Mouse (Mus musculus): ENCODE measurements around the gene Slc25a53. TPM values are rescaled to one million over a fixed set of nuclear protein-coding genes. Genes with fewer than 3 reads are reported as not detected.
"Not testable (repeated sequence)": the region's sequence is repeated elsewhere in the genome, so short reads cannot be mapped to it uniquely, and the experiment has no call there.

Slc25a53 gene
- polyA plus RNA-seq, 1 experiment from 2014 or later: 11.4 TPM

GRCm38 (mm10) chrX:136996256-136996655 is 41.8 kb downstream of the Slc25a53 start:
- 93% methylated on average over 2 of the region's 2 CpGs for WGBS
- no peaks in the 10 kb centered on the region for H3K36me3 ChIP-seq
- H3K4me1 ChIP-seq: peaks cover 26% of the 10 kb centered on the region
- no peaks in the 10 kb centered on the region for H3K9me3 ChIP-seq (replicated peaks)
- no peak for DNase-seq (ENCODE audit: low spot score)
- H3K4me3 ChIP-seq: no peak overlapping the region
- H3K27me3 ChIP-seq (ENCODE audit: low read depth, poor library complexity, severe bottlenecking): peaks cover 57% of the 10 kb centered on the region
- no peak overlapping the region for H3K27ac ChIP-seq (replicated peaks)

GRCm38 (mm10) chrX:136993641-136994040 is 44.5 kb downstream of the Slc25a53 start:
- Histone ChIP-seq H3K27me3 (ENCODE audit: low read depth, poor library complexity, severe bottlenecking) (peaks cover 69% of the 10 kb centered on the region), H3K36me3 (no peaks in the 10 kb centered on the region), H3K27ac (replicated peaks) (peak overlapping the region; percentile 80), H3K4me1 (peaks cover 29% of the 10 kb centered on the region), H3K4me3 (peak overlapping the region; percentile 56), H3K9me3 (replicated peaks) (no peaks in the 10 kb centered on the region)
- no peak for DNase-seq (ENCODE audit: low spot score)
- WGBS: 22% methylated on average over 14 of the region's 14 CpGs

GRCm38 (mm10) chrX:136992978-136993547 is 45.0 kb downstream of the Slc25a53 start, which contains the start of gene Zcchc18:
TSS of gene Zcchc18 (plus strand) at chrX:136993155.
- H3K9me3 ChIP-seq (replicated peaks): no peaks in the 10 kb centered on the region
- H3K4me1 ChIP-seq: peaks cover 29% of the 10 kb centered on the region
- H3K4me3 ChIP-seq: peak within 1 kb of the TSS; percentile 56
- peak within 1 kb of the TSS; percentile 80 for H3K27ac ChIP-seq (replicated peaks)
- WGBS: 11% methylated on average over 26 of the region's 26 CpGs
- peaks cover 69% of the 10 kb centered on the region for H3K27me3 ChIP-seq (ENCODE audit: low read depth, poor library complexity, severe bottlenecking)
- no peaks in the 10 kb centered on the region for H3K36me3 ChIP-seq
- DNase-seq (ENCODE audit: low spot score): peak; percentile 85

- peaks cover 64% of the 10 kb centered on the region for H3K27me3 ChIP-seq (ENCODE audit: low read depth, poor library complexity, severe bottlenecking)
- H3K4me3 ChIP-seq: peak overlapping the region; percentile 56
- H3K4me1 ChIP-seq: peaks cover 29% of the 10 kb centered on the region
- peak overlapping the region; percentile 80 for H3K27ac ChIP-seq (replicated peaks)
- DNase-seq (ENCODE audit: low spot score): no peak
- H3K36me3 ChIP-seq: no peaks in the 10 kb centered on the region
- 20% methylated on average over 19 of the region's 19 CpGs for WGBS
- H3K9me3 ChIP-seq (replicated peaks): no peaks in the 10 kb centered on the region
These were observed 45.7 kb downstream of the Slc25a53 start for GRCm38 (mm10) chrX:136992191-136992965.

- peaks cover 55% of the 10 kb centered on the region for H3K27me3 ChIP-seq (ENCODE audit: low read depth, poor library complexity, severe bottlenecking)
- WGBS: 59% methylated on average over 2 of the region's 2 CpGs
- no peak for DNase-seq (ENCODE audit: low spot score)
These were observed 46.8 kb downstream of the Slc25a53 start for GRCm38 (mm10) chrX:136991274-136991673.

GRCm38 (mm10) chrX:136986039-136986438 is 52.1 kb downstream of the Slc25a53 start:
- no peak overlapping the region for H3K4me3 ChIP-seq

More at GRCm38 (mm10) chrX:136991274-136991673, 46.8 kb downstream of the Slc25a53 start:
- Histone ChIP-seq H3K4me1 (peaks cover 29% of the 10 kb centered on the region), H3K4me3 (no peak overlapping the region), H3K9me3 (replicated peaks) (no peaks in the 10 kb centered on the region), H3K36me3 (no peaks in the 10 kb centered on the region), H3K27ac (replicated peaks) (no peak overlapping the region)

GRCm38 (mm10) chrX:136978616-136979015 is 59.5 kb downstream of the Slc25a53 start:
- Histone ChIP-seq H3K27me3 (ENCODE audit: low read depth, poor library complexity, severe bottlenecking) (no peaks in the 10 kb centered on the region), H3K9me3 (replicated peaks) (no peaks in the 10 kb centered on the region), H3K4me3 (no peak overlapping the region), H3K4me1 (peaks cover 4% of the 10 kb centered on the region), H3K36me3 (no peaks in the 10 kb centered on the region), H3K27ac (replicated peaks) (no peak overlapping the region)
- DNase-seq (ENCODE audit: low spot score): no peak

More at GRCm38 (mm10) chrX:136986039-136986438, 52.1 kb downstream of the Slc25a53 start:
- no peaks in the 10 kb centered on the region for H3K36me3 ChIP-seq
- DNase-seq (ENCODE audit: low spot score): no peak
- H3K27ac ChIP-seq (replicated peaks): no peak overlapping the region
- peaks cover 13% of the 10 kb centered on the region; the same call in 1 of the 2 replicates for H3K27me3 ChIP-seq (ENCODE audit: low read depth, poor library complexity, severe bottlenecking)
- peaks cover under 1% of the 10 kb centered on the region; the same call in 1 of the 2 replicates for H3K4me1 ChIP-seq
- H3K9me3 ChIP-seq (replicated peaks): no peaks in the 10 kb centered on the region

GRCm38 (mm10) chrX:136976424-136977084 is 61.5 kb downstream of the Slc25a53 start, which contains the start of the genes Tmsb15l and Tmsb15b1:
TSS of gene Tmsb15l (minus strand) at chrX:136976869.
TSS of gene Tmsb15b1 (minus strand) at chrX:136976874.
- WGBS: 34% methylated on average over 15 of the region's 15 CpGs
- Histone ChIP-seq H3K4me3 (peak within 1 kb of the TSS; percentile 53), H3K36me3 (no peaks in the 10 kb centered on the region), H3K27ac (replicated peaks) (0 out of 2 replicates have a peak within 1 kb of the TSS, but pooled peaks have one; percentile 42), H3K9me3 (replicated peaks) (no peaks in the 10 kb centered on the region), H3K4me1 (peaks cover 4% of the 10 kb centered on the region), H3K27me3 (ENCODE audit: low read depth, poor library complexity, severe bottlenecking) (no peaks in the 10 kb centered on the region)
- peak; percentile 66 for DNase-seq (ENCODE audit: low spot score)

GRCm38 (mm10) chrX:136975397-136975796 is 62.7 kb downstream of the Slc25a53 start, which contains the start of gene Tmsb15b2:
TSS of gene Tmsb15b2 (minus strand) at chrX:136975497.
- not testable (repeated sequence) for H3K36me3 ChIP-seq; H3K4me1 ChIP-seq; H3K9me3 ChIP-seq (replicated peaks); DNase-seq (ENCODE audit: low spot score); H3K27me3 ChIP-seq (ENCODE audit: low read depth, poor library complexity, severe bottlenecking)
- 0 out of 2 replicates have a peak within 1 kb of the TSS, but pooled peaks have one; percentile 42 for H3K27ac ChIP-seq (replicated peaks)
- H3K4me3 ChIP-seq: peak within 1 kb of the TSS; percentile 53
- WGBS: 89% methylated on average over 6 of the region's 6 CpGs

- WGBS: 38% methylated on average over 2 of the region's 2 CpGs
- H3K4me1 ChIP-seq: no peaks in the 10 kb centered on the region
- no peaks in the 10 kb centered on the region for H3K9me3 ChIP-seq (replicated peaks)
- no peaks in the 10 kb centered on the region for H3K27me3 ChIP-seq (ENCODE audit: low read depth, poor library complexity, severe bottlenecking)
- no peak for DNase-seq (ENCODE audit: low spot score)
- H3K27ac ChIP-seq (replicated peaks): no peak overlapping the region
- no peak overlapping the region for H3K4me3 ChIP-seq
- no peaks in the 10 kb centered on the region for H3K36me3 ChIP-seq
These were observed 78.4 kb downstream of the Slc25a53 start for GRCm38 (mm10) chrX:136959688-136960087.

GRCm38 (mm10) chrX:136958300-136958699 is 79.8 kb downstream of the Slc25a53 start:
- H3K9me3 ChIP-seq (replicated peaks); H3K4me1 ChIP-seq; H3K27me3 ChIP-seq (ENCODE audit: low read depth, poor library complexity, severe bottlenecking); DNase-seq (ENCODE audit: low spot score); H3K27ac ChIP-seq (replicated peaks); H3K36me3 ChIP-seq: not testable (repeated sequence)
- H3K4me3 ChIP-seq: peak overlapping the region; percentile 47; the same call in 1 of the 2 replicates
- WGBS: 68% methylated on average over 5 of the region's 5 CpGs

- DNase-seq (ENCODE audit: low spot score): peak; percentile 49
- WGBS: 28% methylated on average over 13 of the region's 13 CpGs
- H3K36me3 ChIP-seq; H3K9me3 ChIP-seq (replicated peaks); H3K4me1 ChIP-seq; H3K27ac ChIP-seq (replicated peaks); H3K27me3 ChIP-seq (ENCODE audit: low read depth, poor library complexity, severe bottlenecking): not testable (repeated sequence)
- H3K4me3 ChIP-seq: peak overlapping the region; percentile 47
These were observed 80.4 kb downstream of the Slc25a53 start for GRCm38 (mm10) chrX:136957583-136958279.
